Mouse (Mus musculus) spleen, adult 2 months (tissue): Measurements from ENCODE around the gene Cideb. TPM values are rescaled to one million over a fixed set of nuclear protein-coding genes. Genes with fewer than 3 reads are reported as not detected.

Experiments used
- DNase-seq, 2 experiments: peaks; one replicate each; pipeline versions ENCODE4 v3.0.0 to v3.0.0-alpha.2; 2012 to 2021; ENCODE audit warnings: low spot score in 2 of 2, low read depth in 1 of 2
- H3K27ac ChIP-seq: fragments of 200-500 bp; 2 replicates; pipeline ENCODE4 v1.5.1; 2012; ENCODE audit warnings: low read length, inconsistent platforms; ENCODE audit not compliant: insufficient read depth
- H3K27me3 ChIP-seq: fragments of 200-500 bp; 2 replicates; pipeline ENCODE4 v1.6.1; 2012; ENCODE audit warnings: mild to moderate bottlenecking, moderate library complexity, low read length, inconsistent platforms; ENCODE audit not compliant: control insufficient read depth, insufficient read depth
- H3K36me3 ChIP-seq: fragments of 200-500 bp; 2 replicates; pipeline ENCODE4 v1.6.1; 2012; ENCODE audit warnings: mild to moderate bottlenecking, low read length, inconsistent platforms; ENCODE audit not compliant: control insufficient read depth, insufficient read depth
- H3K4me1 ChIP-seq: fragments of 200-500 bp; 2 replicates; pipeline ENCODE4 v1.6.1; 2011; ENCODE audit warnings: inconsistent platforms; ENCODE audit not compliant: control insufficient read depth, insufficient read depth, insufficient read length
- H3K4me3 ChIP-seq: fragments of 200-500 bp; 2 replicates; pipeline ENCODE4 v1.5.1; 2011; ENCODE audit warnings: mild to moderate bottlenecking, inconsistent platforms; ENCODE audit not compliant: insufficient read depth, insufficient read length; ENCODE audit errors: extremely low read depth
- CTCF ChIP-seq: fragments of 200-500 bp; IDR thresholded peaks from 2 replicates; pipeline ENCODE4 v1.5.1; 2011; ENCODE audit warnings: mild to moderate bottlenecking, inconsistent platforms; ENCODE audit not compliant: insufficient read depth, insufficient read length, insufficient replicate concordance; ENCODE audit errors: extremely low read depth
- POLR2A ChIP-seq: fragments of 200-500 bp; IDR thresholded peaks from 2 replicates; pipeline ENCODE4 v1.6.1; 2011; ENCODE audit warnings: low read depth, low read length, inconsistent platforms
- WGBS: fragments of 180-500 bp; shearing (Covaris S2); methylation state at CpG from one replicate; pipeline ENCODE4 v1.1.7; 2018; 5-methylcytosine and 5-hydroxymethylcytosine counted together
- polyA plus RNA-seq: library from polyadenylated mRNA; depleted of rRNA; stranded (reverse); fragments of >200 nt; gene quantifications from 2 replicates; pipeline ENCODE4 v1.2.3, GENCODE M21; 2012; rRNA removed

Cideb gene
- polyA plus RNA-seq, 1 experiment: 0.46 TPM

DNA sequence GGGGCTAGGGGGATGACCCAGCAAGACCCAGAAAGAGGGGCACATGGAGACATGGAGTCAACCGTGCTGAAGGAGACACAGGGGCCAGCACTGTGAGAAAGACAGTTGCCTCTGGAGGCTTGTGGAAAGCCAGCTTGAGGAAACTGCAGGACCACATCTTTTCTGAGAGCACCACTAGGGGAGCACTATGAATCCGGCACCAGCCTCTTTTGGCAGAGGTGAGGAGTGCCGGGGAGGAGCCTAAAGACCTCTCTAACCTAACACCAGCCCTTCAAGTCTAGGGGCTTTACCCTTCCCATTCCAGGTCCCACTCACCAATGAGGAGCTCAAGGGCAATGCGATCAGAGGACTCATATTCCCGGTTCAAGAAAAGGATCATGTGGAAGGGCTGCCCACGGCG, 46.5 kb downstream of the Cideb start:
- Histone ChIP-seq H3K36me3 (peaks cover 5% of the 10 kb centered on the region), H3K4me1 (no peaks in the 10 kb centered on the region), H3K4me3 (no peak overlapping the region), H3K27ac (no peak overlapping the region), H3K27me3 (0 out of 2 replicates have a peak, but pooled peaks cover 3% of the 10 kb centered on the region)
- no peak for DNase-seq
- 86% methylated on average over 7 of the region's 7 CpGs for WGBS
- TF ChIP-seq CTCF: no peak
- no peak for TF ChIP-seq POLR2A

DNA sequence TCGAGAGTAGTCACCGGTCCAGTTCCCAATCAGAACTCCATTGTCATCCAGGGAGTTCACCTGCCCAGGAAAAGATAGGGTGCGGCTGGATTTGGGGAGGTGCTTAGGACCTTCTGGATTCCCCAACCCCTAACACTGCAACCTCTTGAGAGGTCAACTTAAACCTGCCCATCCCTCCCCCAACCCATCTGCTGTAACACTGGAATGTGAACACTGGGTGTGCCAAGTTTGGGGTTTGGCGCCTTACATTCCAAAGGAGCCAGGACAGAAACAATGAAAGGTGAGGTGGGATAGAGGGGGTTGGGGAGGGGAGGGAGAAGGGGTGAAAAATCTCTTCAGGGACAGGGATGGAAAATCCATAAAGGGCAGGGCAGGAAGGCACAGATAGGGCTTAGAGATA, 48.7 kb downstream of the Cideb start:
- DNase-seq: no peak
- H3K4me3 ChIP-seq: no peak overlapping the region
- 0 out of 2 replicates have a peak, but pooled peaks cover 3% of the 10 kb centered on the region for H3K27me3 ChIP-seq
- H3K36me3 ChIP-seq: no peaks in the 10 kb centered on the region
- TF ChIP-seq CTCF (no peak), POLR2A (no peak)
- H3K4me1 ChIP-seq: no peaks in the 10 kb centered on the region
- H3K27ac ChIP-seq: no peak overlapping the region
- WGBS: 96% methylated on average over 4 of the region's 4 CpGs

DNA sequence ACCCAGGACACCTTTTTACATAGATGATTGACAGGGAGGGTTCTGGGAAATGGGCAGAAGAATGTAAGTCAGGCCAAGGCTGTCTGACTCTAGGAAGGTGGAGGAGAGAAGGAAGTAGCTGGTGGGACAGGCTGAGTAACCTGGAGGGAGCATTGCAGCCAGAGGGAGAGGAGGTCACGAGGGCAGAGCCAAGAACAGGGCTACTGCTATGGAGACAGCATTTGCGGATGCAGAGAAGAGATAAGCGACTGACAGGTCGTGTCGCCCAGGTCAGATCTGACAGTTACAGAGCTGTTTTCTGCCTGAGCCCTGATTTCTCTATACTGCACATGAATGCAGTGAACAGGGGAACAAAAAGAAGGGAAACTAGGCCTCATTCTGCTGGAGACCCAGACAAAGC, 50.9 kb downstream of the Cideb start:
- 88% methylated on average over 5 of the region's 5 CpGs for WGBS
- no peak for DNase-seq
- Histone ChIP-seq H3K4me1 (no peaks in the 10 kb centered on the region), H3K27ac (no peak overlapping the region), H3K36me3 (no peaks in the 10 kb centered on the region), H3K27me3 (no peaks in the 10 kb centered on the region), H3K4me3 (no peak overlapping the region)
- TF ChIP-seq CTCF (no peak), POLR2A (no peak)

DNA sequence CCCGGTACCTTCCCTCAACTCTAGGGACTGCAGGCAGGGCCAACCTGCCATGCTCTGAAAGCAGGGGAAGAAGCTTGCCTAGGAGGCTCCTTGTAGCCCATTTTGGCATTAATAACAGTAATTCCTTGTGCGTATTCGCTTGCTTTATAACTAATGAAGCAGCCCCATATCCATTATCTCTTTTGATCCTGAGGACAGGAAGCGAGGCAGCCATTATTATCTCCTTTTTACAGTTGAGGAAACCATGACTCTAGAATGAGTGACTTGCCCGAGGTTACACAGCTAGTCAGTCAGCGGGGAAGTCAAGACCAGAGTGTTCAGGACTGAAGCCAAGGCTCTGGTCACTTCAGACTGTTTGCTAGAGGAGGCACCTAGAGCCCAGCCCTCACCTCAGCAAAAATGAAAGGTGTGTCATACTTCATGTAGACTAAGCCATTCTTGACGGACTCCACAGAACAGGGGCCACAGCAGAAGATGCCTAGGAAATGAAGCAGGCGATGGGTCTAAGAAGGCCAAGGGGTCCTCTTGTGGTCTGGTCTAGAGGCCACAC, 52.1 kb downstream of the Cideb start:
- Histone ChIP-seq H3K4me3 (no peak overlapping the region), H3K27me3 (no peaks in the 10 kb centered on the region), H3K27ac (no peak overlapping the region), H3K36me3 (no peaks in the 10 kb centered on the region), H3K4me1 (no peaks in the 10 kb centered on the region)
- DNase-seq: no peak
- TF ChIP-seq CTCF (no peak), POLR2A (no peak)
- WGBS: 83% methylated on average over 8 of the region's 8 CpGs

Other genes starting within 250 kb of the Cideb start
- gene Cpne6, start 248.0 kb downstream of the Cideb start, polyA plus RNA-seq: 0.02 TPM in 1 of 2 replicates, not detected in the other
- 0.02 and 0.40 TPM in 2 replicates for gene Nrl, start 233.5 kb downstream of the Cideb start, polyA plus RNA-seq
- gene Pck2, start 218.2 kb downstream of the Cideb start, polyA plus RNA-seq: 47.9 and 53.3 TPM in 2 replicates
- 73.4 and 77.6 TPM in 2 replicates for gene Dcaf11, start 198.5 kb downstream of the Cideb start, polyA plus RNA-seq
- gene A730061H03Rik, start 198.1 kb downstream of the Cideb start, polyA plus RNA-seq: 5.6 and 6.3 TPM in 2 replicates
- 1.4 and 1.5 TPM in 2 replicates for gene Fitm1, start 182.8 kb downstream of the Cideb start, polyA plus RNA-seq
- gene Psme1, start 180.3 kb downstream of the Cideb start, polyA plus RNA-seq: 101 and 118 TPM in 2 replicates
- gene Emc9, start 173.2 kb downstream of the Cideb start, polyA plus RNA-seq: 14.5 and 15.0 TPM in 2 replicates
- 60.4 and 67.7 TPM in 2 replicates for gene Psme2, start 167.3 kb downstream of the Cideb start, polyA plus RNA-seq
- gene Rnf31, start 166.8 kb downstream of the Cideb start, polyA plus RNA-seq: 52.5 and 63.2 TPM in 2 replicates
- gene Irf9, start 154.9 kb downstream of the Cideb start, polyA plus RNA-seq: 101 and 154 TPM in 2 replicates
- 0.92 and 2.4 TPM in 2 replicates for gene Rec8, start 140.4 kb downstream of the Cideb start, polyA plus RNA-seq
- gene Ipo4, start 122.5 kb downstream of the Cideb start, polyA plus RNA-seq: 56.7 and 62.4 TPM in 2 replicates
- gene Gm49378, start 120.6 kb downstream of the Cideb start, polyA plus RNA-seq: 8.2 and 8.9 TPM in 2 replicates
- gene Tm9sf1, start 114.7 kb downstream of the Cideb start, polyA plus RNA-seq: 44.6 and 45.1 TPM in 2 replicates
- gene Tssk4, start 108.3 kb downstream of the Cideb start, polyA plus RNA-seq: 1.6 TPM in 2 replicates
- 19.7 and 19.9 TPM in 2 replicates for gene Mdp1, start 98.0 kb downstream of the Cideb start, polyA plus RNA-seq
- gene Gmpr2, start 86.5 kb downstream of the Cideb start, polyA plus RNA-seq: 11.6 and 15.9 TPM in 2 replicates
- 158 and 177 TPM in 2 replicates for gene Nedd8, start 86.3 kb downstream of the Cideb start, polyA plus RNA-seq
- 19.0 and 20.8 TPM in 2 replicates for gene Tinf2, start 76.6 kb downstream of the Cideb start, polyA plus RNA-seq
- 23.3 and 33.9 TPM in 2 replicates for gene Tgm1, start 44.5 kb downstream of the Cideb start, polyA plus RNA-seq
- 47.3 and 62.6 TPM in 2 replicates for gene Rabggta, start 36.2 kb downstream of the Cideb start, polyA plus RNA-seq
- gene Dhrs1, start 12.8 kb downstream of the Cideb start, polyA plus RNA-seq: 62.7 and 86.6 TPM in 2 replicates
- 15.1 and 17.2 TPM in 2 replicates for gene Nop9, start 12.8 kb downstream of the Cideb start, polyA plus RNA-seq
- gene Ltb4r2, start 3.0 kb upstream of the Cideb start, polyA plus RNA-seq: 0.83 and 2.1 TPM in 2 replicates
- gene Ltb4r1, start 7.5 kb upstream of the Cideb start, polyA plus RNA-seq: 4.2 and 6.6 TPM in 2 replicates
- 16.3 and 17.3 TPM in 2 replicates for gene Adcy4, start 25.6 kb upstream of the Cideb start, polyA plus RNA-seq
- 38.8 and 48.4 TPM in 2 replicates for gene Ripk3, start 30.4 kb upstream of the Cideb start, polyA plus RNA-seq
- 4.6 and 5.0 TPM in 2 replicates for gene Nfatc4, start 64.7 kb upstream of the Cideb start, polyA plus RNA-seq
- 2.5 and 3.0 TPM in 2 replicates for gene Nynrin, start 95.6 kb upstream of the Cideb start, polyA plus RNA-seq
- gene Cbln3, start 125.9 kb upstream of the Cideb start, polyA plus RNA-seq: 0.07 and 0.13 TPM in 2 replicates
- 30.3 and 31.6 TPM in 2 replicates for gene Khnyn, start 126.5 kb upstream of the Cideb start, polyA plus RNA-seq
- 22.3 and 25.1 TPM in 2 replicates for gene Sdr39u1, start 141.8 kb upstream of the Cideb start, polyA plus RNA-seq
- gene Cma1, start 186.2 kb upstream of the Cideb start, polyA plus RNA-seq: 1.0 and 1.4 TPM in 2 replicates
- not detected in 2 replicates for gene Cma2, start 192.5 kb upstream of the Cideb start, polyA plus RNA-seq